Mouse (Mus musculus): Measurements from ENCODE around the gene Zfp958. TPM values are rescaled to one million over a fixed set of nuclear protein-coding genes. Genes with fewer than 3 reads are reported as not detected.
A peak's percentile ranks its signal among the peaks of the same experiment; 100 is the strongest.

Gene Zfp958
- polyA plus RNA-seq, 1 experiment from 2014 or later = 17.2 TPM

- H3K4me3 ChIP-seq (ENCODE audit: inconsistent target) = peak overlapping the region; percentile 71
- WGBS (ENCODE audit: missing documents) = under 1% methylated on average over 70 of the region's 72 CpGs
- peak overlapping the region; percentile 95 for H3K27ac ChIP-seq
Measured at GRCm38 (mm10) chr8:4677265-4678217, 64.6 kb downstream of the Zfp958 start.

GRCm38 (mm10) chr8:4678218-4678907 is 65.4 kb downstream of the Zfp958 start:
- H3K4me3 ChIP-seq (ENCODE audit: inconsistent target) = peak overlapping the region; percentile 71
- under 1% methylated on average over 37 of the region's 37 CpGs for WGBS (ENCODE audit: missing documents)
- H3K36me3 ChIP-seq (ENCODE audit: inconsistent target) = no peaks in the 10 kb centered on the region
- peak overlapping the region; percentile 95 for H3K27ac ChIP-seq
- no peaks in the 10 kb centered on the region for H3K79me2 ChIP-seq (ENCODE audit: inconsistent target)

More at GRCm38 (mm10) chr8:4677265-4678217, 64.6 kb downstream of the Zfp958 start:
- Histone ChIP-seq H3K36me3 (ENCODE audit: inconsistent target) (no peaks in the 10 kb centered on the region), H3K79me2 (ENCODE audit: inconsistent target) (no peaks in the 10 kb centered on the region)

DNA sequence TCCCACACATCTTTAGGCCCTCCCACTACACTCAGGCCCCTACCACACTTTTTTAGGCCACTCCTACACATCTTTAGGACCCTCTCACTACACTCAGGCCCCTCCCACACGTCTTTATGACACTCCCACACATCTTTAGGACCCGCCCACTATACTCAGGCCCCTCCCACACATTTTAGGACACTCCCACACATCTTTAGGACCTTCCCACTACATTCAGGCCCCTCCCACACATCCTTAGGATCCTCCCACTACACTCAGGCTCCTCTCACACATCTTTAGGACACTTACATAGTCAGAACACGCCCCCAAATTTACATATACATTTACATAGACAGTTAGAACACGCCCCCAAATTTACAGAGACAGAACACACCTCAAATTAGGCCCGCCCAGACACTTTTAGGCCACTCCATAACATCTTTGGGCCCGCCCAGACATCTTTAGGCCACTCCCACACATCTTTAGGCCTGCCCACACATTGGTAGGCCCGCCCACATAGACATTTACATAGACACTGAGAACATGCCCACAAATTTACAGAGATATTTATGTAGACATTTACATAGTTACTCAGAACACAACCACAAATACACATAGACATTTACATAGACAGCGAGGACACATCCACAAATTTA is 66.1 kb downstream of the Zfp958 start:
- WGBS (ENCODE audit: missing documents) = 82% methylated on average over 8 of the region's 8 CpGs
- Histone ChIP-seq H3K27ac (peak overlapping the region; percentile 95), H3K36me3 (ENCODE audit: inconsistent target) (no peaks in the 10 kb centered on the region), H3K79me2 (ENCODE audit: inconsistent target) (no peaks in the 10 kb centered on the region), H3K4me3 (ENCODE audit: inconsistent target) (peak overlapping the region; percentile 71)

- no peaks in the 10 kb centered on the region for H3K79me2 ChIP-seq (ENCODE audit: inconsistent target)
- H3K36me3 ChIP-seq (ENCODE audit: inconsistent target) = no peaks in the 10 kb centered on the region
- no peak overlapping the region for H3K4me3 ChIP-seq (ENCODE audit: inconsistent target)
- H3K27ac ChIP-seq = no peak overlapping the region
- 97% methylated on average over 3 of the region's 3 CpGs for WGBS (ENCODE audit: missing documents)
Measured at GRCm38 (mm10) chr8:4679796-4680195, 66.8 kb downstream of the Zfp958 start.

Other genes with a start within 250 kb of the Zfp958 start
- 0.17 to 1.8 TPM (median 0.42 TPM) in 3 replicates for gene Cers4, start 120.1 kb upstream of the Zfp958 start, polyA plus RNA-seq (2018)
- 0.79 to 7.4 TPM (median 5.7 TPM) in 3 replicates for gene Shcbp1, start 166.4 kb downstream of the Zfp958 start, polyA plus RNA-seq (2018)